Mouse (Mus musculus) intestine, embryonic 16.5 days (tissue): ENCODE measurements around the gene Pitpnm2. TPM values are rescaled to one million over a fixed set of nuclear protein-coding genes. Genes with fewer than 3 reads are reported as not detected.

Source experiments
- ATAC-seq: fragments of 200-750 bp; cut with Nextera tagmentation; 2 replicates; pipeline ENCODE4 v1.8.0; 2017; ENCODE audit warnings: moderate TSS enrichment, moderate library complexity
- H3K27ac ChIP-seq: fragments of 300-500 bp; sonication (generic); 2 replicates; pipeline ENCODE4 v1.5.1; 2014; ENCODE audit warnings: mild to moderate bottlenecking, low read length
- H3K27me3 ChIP-seq: fragments of 300-500 bp; sonication (generic); replicated peaks from 2 replicates; pipeline ENCODE4 v1.6.1; 2014; ENCODE audit warnings: low read length, control low read depth, mixed read lengths; ENCODE audit not compliant: control insufficient read depth, insufficient read depth
- H3K36me3 ChIP-seq: fragments of 300-500 bp; sonication (generic); 2 replicates; pipeline ENCODE4 v1.6.1; 2014; ENCODE audit warnings: low read length, control low read depth; ENCODE audit not compliant: control insufficient read depth, insufficient read depth
- H3K4me1 ChIP-seq: fragments of 300-500 bp; sonication (generic); 2 replicates; pipeline ENCODE4 v1.6.1; 2014; ENCODE audit warnings: low read length, control low read depth, mixed read lengths; ENCODE audit not compliant: control insufficient read depth, insufficient read depth
- H3K4me2 ChIP-seq: fragments of 300-500 bp; sonication (generic); 2 replicates; pipeline ENCODE4 v1.6.1; 2014; ENCODE audit warnings: low read depth, low read length, control low read depth
- H3K4me3 ChIP-seq: fragments of 300-500 bp; sonication (generic); 2 replicates; pipeline ENCODE4 v1.5.1; 2014; ENCODE audit warnings: mild to moderate bottlenecking, low read length
- H3K9ac ChIP-seq: fragments of 300-500 bp; sonication (generic); 2 replicates; pipeline ENCODE4 v1.6.1; 2014; ENCODE audit warnings: low read depth, low read length
- H3K9me3 ChIP-seq: fragments of 300-500 bp; sonication (generic); 2 replicates; pipeline ENCODE4 v1.6.1; 2016; ENCODE audit warnings: low read length, control low read depth; ENCODE audit not compliant: control insufficient read depth
- WGBS: fragments of 180-500 bp; shearing (Covaris S2); extraction: QIAGEN DNeasy Blood & Tissue Kit; methylation state at CpG from one replicate; pipeline ENCODE4 v1.1.7; 2014; 5-methylcytosine and 5-hydroxymethylcytosine counted together
- polyA plus RNA-seq: library from polyadenylated mRNA; unstranded; fragments of >200 nt; fragmentation: Nextera tagmentation; extraction: Ambion mirVana; gene quantifications from 2 replicates; pipeline ENCODE4 v1.2.1, GENCODE M21; 2015

Gene Pitpnm2
- polyA plus RNA-seq, 1 experiment from 2014 or later: 1.8 TPM

GRCm38 (mm10) chr5:124171781-124172180 lies 77.8 kb downstream of the Pitpnm2 start:
- no peaks in the 10 kb centered on the region for H3K36me3 ChIP-seq
- no peaks in the 10 kb centered on the region for H3K9me3 ChIP-seq
- H3K4me3 ChIP-seq: no peak overlapping the region
- no peak overlapping the region for H3K4me2 ChIP-seq
- H3K9ac ChIP-seq: no peak overlapping the region
- WGBS: 38% methylated on average over 9 of the region's 9 CpGs
- no peaks in the 10 kb centered on the region for H3K27me3 ChIP-seq
- no peak overlapping the region for H3K27ac ChIP-seq
- H3K4me1 ChIP-seq: peaks cover 18% of the 10 kb centered on the region
- 0 out of 2 replicates have a peak, but pooled peaks have one; percentile 23 for ATAC-seq

- Histone ChIP-seq H3K27me3 (no peaks in the 10 kb centered on the region), H3K4me3 (no peak overlapping the region), H3K36me3 (no peaks in the 10 kb centered on the region), H3K27ac (no peak overlapping the region), H3K9ac (no peak overlapping the region), H3K4me2 (no peak overlapping the region), H3K9me3 (no peaks in the 10 kb centered on the region), H3K4me1 (peaks cover 25% of the 10 kb centered on the region)
- WGBS: 86% methylated on average over 3 of the region's 3 CpGs
- ATAC-seq: no peak
Observed at GRCm38 (mm10) chr5:124169224-124169621, 80.3 kb downstream of the Pitpnm2 start.

- WGBS: 89% methylated on average over 12 of the region's 12 CpGs
- Histone ChIP-seq H3K4me2 (no peak overlapping the region), H3K36me3 (no peaks in the 10 kb centered on the region), H3K4me3 (no peak overlapping the region), H3K4me1 (peaks cover 26% of the 10 kb centered on the region), H3K27ac (no peak overlapping the region), H3K9me3 (no peaks in the 10 kb centered on the region), H3K27me3 (no peaks in the 10 kb centered on the region), H3K9ac (no peak overlapping the region)
- ATAC-seq: no peak
Observed at GRCm38 (mm10) chr5:124168428-124169223, 80.9 kb downstream of the Pitpnm2 start.

- WGBS: 60% methylated on average over 10 of the region's 10 CpGs
- H3K4me3 ChIP-seq: no peak overlapping the region
- no peak for ATAC-seq
- no peak overlapping the region for H3K27ac ChIP-seq
- no peak overlapping the region for H3K4me2 ChIP-seq
- H3K36me3 ChIP-seq: no peaks in the 10 kb centered on the region
- H3K27me3 ChIP-seq: no peaks in the 10 kb centered on the region
- H3K4me1 ChIP-seq: peaks cover 31% of the 10 kb centered on the region
- H3K9ac ChIP-seq: no peak overlapping the region
- no peaks in the 10 kb centered on the region for H3K9me3 ChIP-seq
Observed at GRCm38 (mm10) chr5:124167621-124168020, 81.9 kb downstream of the Pitpnm2 start.

DNA sequence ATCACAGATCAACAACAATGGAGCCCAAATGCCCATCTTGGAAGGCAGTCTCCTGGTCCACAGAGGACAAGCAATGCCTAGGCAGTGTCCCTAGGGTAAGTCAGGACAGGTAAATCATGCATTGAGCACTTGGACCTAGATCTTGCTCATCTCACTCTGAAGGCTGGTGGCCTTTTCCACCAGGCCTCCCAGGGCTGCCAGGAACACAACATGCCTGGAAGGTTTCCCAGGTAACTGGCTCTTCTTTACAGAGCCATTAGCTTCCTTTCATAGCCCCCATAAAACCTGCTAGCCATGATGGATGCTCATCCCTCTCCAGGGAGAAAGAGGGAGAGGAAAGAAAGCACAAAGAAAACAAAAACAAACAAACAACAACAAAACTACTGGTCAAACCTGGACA lies 82.8 kb downstream of the Pitpnm2 start:
- Histone ChIP-seq H3K4me3 (no peak overlapping the region), H3K4me2 (no peak overlapping the region), H3K36me3 (no peaks in the 10 kb centered on the region), H3K9ac (no peak overlapping the region), H3K27me3 (no peaks in the 10 kb centered on the region), H3K9me3 (no peaks in the 10 kb centered on the region), H3K27ac (no peak overlapping the region), H3K4me1 (peaks cover 30% of the 10 kb centered on the region)
- no peak for ATAC-seq

- 40% methylated on average over 15 of the region's 15 CpGs for WGBS
- H3K9me3 ChIP-seq: no peaks in the 10 kb centered on the region
- H3K27me3 ChIP-seq: no peaks in the 10 kb centered on the region
- no peak overlapping the region for H3K4me3 ChIP-seq
- H3K27ac ChIP-seq: peak overlapping the region; percentile 68
- H3K4me1 ChIP-seq: peaks cover 30% of the 10 kb centered on the region
- 0 out of 2 replicates have a peak overlapping the region, but pooled peaks have one; percentile 25 for H3K9ac ChIP-seq
- ATAC-seq: peak; percentile 33; the same call in 1 of the 2 replicates
- no peak overlapping the region for H3K4me2 ChIP-seq
- H3K36me3 ChIP-seq: no peaks in the 10 kb centered on the region
Observed at GRCm38 (mm10) chr5:124165622-124166570, 83.7 kb downstream of the Pitpnm2 start.

DNA sequence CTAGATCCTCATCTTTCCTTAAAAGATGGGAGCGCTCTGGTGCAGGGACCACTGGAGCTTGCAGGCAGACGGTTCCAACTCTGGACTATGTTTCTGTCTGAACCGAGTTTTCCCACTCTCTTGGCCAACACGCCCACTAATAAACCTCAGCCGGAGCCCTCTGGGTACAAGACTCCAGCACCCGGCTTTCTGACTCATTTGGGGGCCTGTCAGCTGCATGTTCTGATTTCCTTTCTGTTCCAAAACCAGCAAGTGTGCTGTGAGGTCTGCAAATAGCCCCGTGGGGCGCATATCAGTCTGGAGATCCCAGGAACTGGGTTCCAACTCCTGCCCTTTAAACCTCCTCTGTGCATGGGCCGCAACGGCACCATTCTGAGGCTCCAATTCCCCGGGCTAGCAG lies 86.1 kb downstream of the Pitpnm2 start:
- Histone ChIP-seq H3K4me2 (no peak overlapping the region), H3K4me3 (no peak overlapping the region), H3K27me3 (no peaks in the 10 kb centered on the region), H3K9ac (no peak overlapping the region), H3K36me3 (no peaks in the 10 kb centered on the region), H3K4me1 (peaks cover 38% of the 10 kb centered on the region), H3K27ac (no peak overlapping the region), H3K9me3 (no peaks in the 10 kb centered on the region)
- no peak for ATAC-seq
- WGBS: 71% methylated on average over 11 of the region's 11 CpGs

DNA sequence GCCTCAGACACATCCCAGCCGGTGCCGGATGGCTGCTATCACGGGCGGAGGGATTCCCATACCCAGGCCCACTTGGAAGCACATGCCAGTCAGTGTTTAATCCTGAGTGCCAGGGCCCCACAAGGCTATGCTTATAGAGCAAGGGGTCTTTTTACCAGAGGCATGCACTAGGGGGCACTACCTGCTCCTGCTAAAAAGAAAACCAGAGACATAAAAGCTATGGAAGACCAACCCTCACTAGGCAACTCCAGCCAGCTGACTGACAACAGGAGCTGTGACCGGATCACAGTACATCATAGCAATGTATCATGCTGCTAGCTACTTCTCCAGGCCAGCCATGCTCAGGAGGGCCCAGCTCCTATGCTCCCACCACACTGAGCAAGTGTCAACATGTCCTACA lies 87.0 kb downstream of the Pitpnm2 start:
- Histone ChIP-seq H3K4me1 (peaks cover 35% of the 10 kb centered on the region), H3K9me3 (no peaks in the 10 kb centered on the region), H3K27ac (no peak overlapping the region), H3K4me2 (no peak overlapping the region), H3K36me3 (no peaks in the 10 kb centered on the region), H3K9ac (no peak overlapping the region), H3K27me3 (no peaks in the 10 kb centered on the region), H3K4me3 (no peak overlapping the region)
- WGBS: 64% methylated on average over 5 of the region's 5 CpGs
- ATAC-seq: peak; percentile 27; the same call in 1 of the 2 replicates

DNA sequence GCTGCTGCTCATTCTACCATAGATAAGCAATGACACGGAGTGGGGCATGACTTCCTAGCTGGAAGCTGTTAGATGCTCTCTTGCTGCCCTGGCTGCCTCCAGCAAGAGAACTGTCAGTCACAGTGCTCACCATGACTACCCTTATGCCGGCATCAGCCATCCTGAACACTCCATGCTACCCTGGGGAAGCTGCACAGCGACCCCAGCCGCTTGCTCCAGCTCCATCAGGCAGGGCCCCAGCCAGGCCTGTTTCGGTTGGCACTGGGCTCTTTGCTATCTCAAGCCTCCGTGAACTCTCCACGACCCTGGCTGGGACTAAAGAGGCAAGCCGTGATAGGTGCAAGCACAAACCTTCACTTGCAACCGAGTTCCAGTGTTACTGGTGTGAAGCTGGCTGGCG lies 87.7 kb downstream of the Pitpnm2 start:
- whole genome bisulfite sequencing: 41% methylated on average over 10 of the region's 10 CpGs
- H3K9ac ChIP-seq: no peak overlapping the region
- no peaks in the 10 kb centered on the region for H3K36me3 ChIP-seq
- H3K9me3 ChIP-seq: no peaks in the 10 kb centered on the region
- no peak for ATAC-seq
- H3K27ac ChIP-seq: no peak overlapping the region
- no peak overlapping the region for H3K4me3 ChIP-seq
- H3K4me2 ChIP-seq: no peak overlapping the region
- H3K4me1 ChIP-seq: peaks cover 34% of the 10 kb centered on the region
- H3K27me3 ChIP-seq: no peaks in the 10 kb centered on the region
